Mouse (Mus musculus) MEL (cell line): ENCODE data around the gene Lama1. TPM values are rescaled to one million over a fixed set of nuclear protein-coding genes. Genes with fewer than 3 reads are reported as not detected.

Source experiments
- DNase-seq: peaks from one replicate; pipeline ENCODE4 v3.0.0; 2011; ENCODE audit warnings: low read depth, low spot score
- H3K27ac ChIP-seq: 2 replicates; pipeline ENCODE4 v1.5.1; 2012; ENCODE audit warnings: low read depth, mild to moderate bottlenecking, control low read depth, low read length, moderate library complexity; ENCODE audit not compliant: control insufficient read depth
- H3K27me3 ChIP-seq, 2 experiments: fragments of 150-350 bp in 1 of 2; sonication (generic) in 1 of 2; 2 replicates each; pipeline ENCODE4 v1.6.1; 2012; ENCODE audit warnings: low read length in 2 of 2, mild to moderate bottlenecking in 2 of 2, improper control_type of control experiment in 1 of 2, moderate library complexity in 1 of 2; ENCODE audit not compliant: insufficient read depth in 2 of 2, control insufficient read depth in 1 of 2
- H3K36me3 ChIP-seq, 2 experiments: 2 replicates each; pipeline ENCODE4 v1.6.1; 2012 to 2014; ENCODE audit warnings: low read length in 2 of 2, improper control_type of control experiment in 1 of 2, inconsistent platforms in 1 of 2, mild to moderate bottlenecking in 1 of 2; ENCODE audit not compliant: insufficient read depth in 2 of 2, control insufficient read depth in 1 of 2
- H3K4me1 ChIP-seq, 2 experiments: fragments of 150-350 bp in 1 of 2; sonication (generic) in 1 of 2; 2 replicates each; pipeline ENCODE4 v1.6.1; 2012; ENCODE audit warnings: low read length in 2 of 2, improper control_type of control experiment in 1 of 2, mild to moderate bottlenecking in 1 of 2; ENCODE audit not compliant: insufficient read depth in 2 of 2, control insufficient read depth in 1 of 2
- H3K4me3 ChIP-seq, 2 experiments: fragments of 150-350 bp in 1 of 2; sonication (generic) in 1 of 2; 2 replicates each; pipeline ENCODE4 v1.5.1; 2012; ENCODE audit warnings: low read depth in 2 of 2, low read length in 2 of 2, mild to moderate bottlenecking in 2 of 2, moderate library complexity in 2 of 2, control low read depth in 1 of 2, improper control_type of control experiment in 1 of 2; ENCODE audit not compliant: control insufficient read depth in 1 of 2, insufficient read depth in 1 of 2
- H3K79me2 ChIP-seq: 2 replicates; pipeline ENCODE4 v1.6.1; 2012; ENCODE audit warnings: mild to moderate bottlenecking, low read length, moderate library complexity; ENCODE audit not compliant: control insufficient read depth, poor library complexity, insufficient read depth
- H3K9ac ChIP-seq: 2 replicates; pipeline ENCODE4 v1.6.1; 2012; ENCODE audit warnings: low read depth, mild to moderate bottlenecking, control low read depth, low read length, moderate library complexity; ENCODE audit not compliant: control insufficient read depth, poor library complexity, severe bottlenecking
- H3K9me3 ChIP-seq: fragments of 150-350 bp; sonication (generic); replicated peaks from 2 replicates; pipeline ENCODE4 v1.6.1; 2012; ENCODE audit warnings: mild to moderate bottlenecking, low read length, improper control_type of control experiment, moderate library complexity; ENCODE audit not compliant: insufficient read depth
- BHLHE40 ChIP-seq: IDR thresholded peaks from 2 replicates; pipeline ENCODE4 v1.6.1; 2012; ENCODE audit warnings: low read depth, mild to moderate bottlenecking, inconsistent platforms, low read length, improper control_type of control experiment, borderline replicate concordance
- CHD1 ChIP-seq: IDR thresholded peaks from 2 replicates; pipeline ENCODE4 v1.6.1; 2012; ENCODE audit warnings: low read depth, mild to moderate bottlenecking, inconsistent platforms, low read length, improper control_type of control experiment
- CHD2 ChIP-seq: IDR thresholded peaks from 2 replicates; pipeline ENCODE4 v1.6.1; 2011; ENCODE audit warnings: low read length, improper control_type of control experiment
- E2F4 ChIP-seq: IDR thresholded peaks from 2 replicates; pipeline ENCODE4 v1.6.1; 2011; ENCODE audit warnings: low read depth, low read length, improper control_type of control experiment, borderline replicate concordance
- ELF1 ChIP-seq: IDR thresholded peaks from 2 replicates; pipeline ENCODE4 v1.6.1; 2014; ENCODE audit warnings: low read depth, mild to moderate bottlenecking, inconsistent platforms, low read length, improper control_type of control experiment, moderate library complexity
- EP300 ChIP-seq, 2 experiments: IDR thresholded peaks; 2 replicates each; pipeline ENCODE4 v1.6.1; 2011; ENCODE audit warnings: improper control_type of control experiment in 2 of 2, low read length in 2 of 2, low read depth in 1 of 2, mild to moderate bottlenecking in 1 of 2
- ETS1 ChIP-seq: IDR thresholded peaks from 2 replicates; pipeline ENCODE4 v1.6.1; 2012; ENCODE audit warnings: low read depth, mild to moderate bottlenecking, inconsistent platforms, low read length, improper control_type of control experiment, moderate library complexity
- GABPA ChIP-seq: IDR thresholded peaks from 2 replicates; pipeline ENCODE4 v1.6.1; 2012; ENCODE audit warnings: low read depth, mild to moderate bottlenecking, inconsistent platforms, low read length, improper control_type of control experiment, moderate library complexity
- GATA1 ChIP-seq: IDR thresholded peaks from 2 replicates; pipeline ENCODE4 v1.6.1; 2011; ENCODE audit warnings: low read depth, low read length, improper control_type of control experiment
- HCFC1 ChIP-seq: IDR thresholded peaks from 2 replicates; pipeline ENCODE4 v1.6.1; 2012; ENCODE audit warnings: low read depth, mild to moderate bottlenecking, inconsistent platforms, low read length, improper control_type of control experiment, moderate library complexity
- JUND ChIP-seq: IDR thresholded peaks from 2 replicates; pipeline ENCODE4 v1.6.1; 2011; ENCODE audit warnings: low read depth, mild to moderate bottlenecking, improper control_type of control experiment, low read length
- KAT2A ChIP-seq: conservative IDR thresholded peaks from 2 replicates; pipeline ENCODE4 v1.6.1; 2012; ENCODE audit warnings: low read depth, low read length, improper control_type of control experiment, inconsistent platforms
- MAFK ChIP-seq: IDR thresholded peaks from 2 replicates; pipeline ENCODE4 v1.6.1; 2011; ENCODE audit warnings: low read depth, mild to moderate bottlenecking, low read length, improper control_type of control experiment, borderline replicate concordance
- MAX ChIP-seq: IDR thresholded peaks from 2 replicates; pipeline ENCODE4 v1.6.1; 2011; ENCODE audit warnings: low read length, improper control_type of control experiment
- MXI1 ChIP-seq: IDR thresholded peaks from 2 replicates; pipeline ENCODE4 v1.6.1; 2011; ENCODE audit warnings: mild to moderate bottlenecking, low read depth, low read length, improper control_type of control experiment
- MYB ChIP-seq: IDR thresholded peaks from 2 replicates; pipeline ENCODE4 v1.6.1; 2011; ENCODE audit warnings: mild to moderate bottlenecking, low read depth, low read length, improper control_type of control experiment
- MYC ChIP-seq: IDR thresholded peaks from 2 replicates; pipeline ENCODE4 v1.6.1; 2011; ENCODE audit warnings: low read depth, mild to moderate bottlenecking, low read length, improper control_type of control experiment, moderate library complexity
- NRF1 ChIP-seq: IDR thresholded peaks from 2 replicates; pipeline ENCODE4 v1.6.1; 2014; ENCODE audit warnings: low read depth, mild to moderate bottlenecking, inconsistent platforms, low read length, improper control_type of control experiment, moderate library complexity; ENCODE audit not compliant: poor library complexity, insufficient read depth, severe bottlenecking
- POLR2A ChIP-seq, 2 experiments: IDR thresholded peaks; 2 replicates each; pipeline ENCODE4 v1.6.1; 2011 to 2012; ENCODE audit warnings: low read length in 2 of 2, mild to moderate bottlenecking in 2 of 2, control low read depth in 1 of 2, improper control_type of control experiment in 1 of 2, low read depth in 1 of 2, moderate library complexity in 1 of 2; ENCODE audit not compliant: control insufficient read depth in 1 of 2, insufficient read depth in 1 of 2, poor library complexity in 1 of 2
- RAD21 ChIP-seq: IDR thresholded peaks from 2 replicates; pipeline ENCODE4 v1.6.1; 2011; ENCODE audit warnings: mild to moderate bottlenecking, low read depth, low read length, improper control_type of control experiment
- RCOR1 ChIP-seq: IDR thresholded peaks from 2 replicates; pipeline ENCODE4 v1.6.1; 2012; ENCODE audit warnings: low read depth, mild to moderate bottlenecking, inconsistent platforms, low read length, improper control_type of control experiment
- TAL1 ChIP-seq: IDR thresholded peaks from 2 replicates; pipeline ENCODE4 v1.6.1; 2012; ENCODE audit warnings: mild to moderate bottlenecking, inconsistent platforms, low read length, moderate library complexity, mixed read lengths
- TCF12 ChIP-seq: IDR thresholded peaks from 2 replicates; pipeline ENCODE4 v1.6.1; 2014; ENCODE audit warnings: low read depth, mild to moderate bottlenecking, inconsistent platforms, low read length, improper control_type of control experiment, moderate library complexity
- USF2 ChIP-seq, 2 experiments: IDR thresholded peaks; 2 replicates each; pipeline ENCODE4 v1.6.1; 2011 to 2012; ENCODE audit warnings: improper control_type of control experiment in 2 of 2, low read length in 2 of 2, borderline replicate concordance in 1 of 2, inconsistent platforms in 1 of 2, low read depth in 1 of 2, mild to moderate bottlenecking in 1 of 2; ENCODE audit not compliant: insufficient read depth in 1 of 2
- ZC3H11A ChIP-seq: IDR thresholded peaks from 2 replicates; pipeline ENCODE4 v1.6.1; 2012; ENCODE audit warnings: low read depth, mild to moderate bottlenecking, inconsistent platforms, low read length, improper control_type of control experiment
- ZKSCAN1 ChIP-seq: IDR thresholded peaks from 2 replicates; pipeline ENCODE4 v1.6.1; 2012; ENCODE audit warnings: low read depth, mild to moderate bottlenecking, inconsistent platforms, low read length, improper control_type of control experiment, moderate library complexity
- ZMIZ1 ChIP-seq: IDR thresholded peaks from 2 replicates; pipeline ENCODE4 v1.6.1; 2012; ENCODE audit warnings: low read depth, mild to moderate bottlenecking, inconsistent platforms, low read length, improper control_type of control experiment, moderate library complexity
- ZNF384 ChIP-seq: IDR thresholded peaks from 2 replicates; pipeline ENCODE4 v1.6.1; 2012; ENCODE audit warnings: low read depth, mild to moderate bottlenecking, inconsistent platforms, low read length, improper control_type of control experiment
- polyA plus RNA-seq, 2 experiments: library from polyadenylated mRNA; stranded (reverse) in 1 of 2; unstranded in 1 of 2; fragments of >175 nt in 1 of 2; fragments of >200 nt in 1 of 2; gene quantifications; 2 replicates each; pipeline versions ENCODE4 v1.2.1 to v1.2.4; 2012; ENCODE audit warnings: low replicate concordance in 2 of 2, low read depth in 1 of 2; ENCODE audit not compliant: insufficient read length in 2 of 2, insufficient read depth in 1 of 2, missing spikeins in 1 of 2
- total RNA-seq: library from RNA; depleted of rRNA; stranded (reverse); fragments of 300-350 nt; gene quantifications from 2 replicates; pipeline ENCODE4 v1.2.3, GENCODE M21; 2012

Lama1 gene
- total and polyA plus RNA-seq, 3 experiments, result not detected

DNA sequence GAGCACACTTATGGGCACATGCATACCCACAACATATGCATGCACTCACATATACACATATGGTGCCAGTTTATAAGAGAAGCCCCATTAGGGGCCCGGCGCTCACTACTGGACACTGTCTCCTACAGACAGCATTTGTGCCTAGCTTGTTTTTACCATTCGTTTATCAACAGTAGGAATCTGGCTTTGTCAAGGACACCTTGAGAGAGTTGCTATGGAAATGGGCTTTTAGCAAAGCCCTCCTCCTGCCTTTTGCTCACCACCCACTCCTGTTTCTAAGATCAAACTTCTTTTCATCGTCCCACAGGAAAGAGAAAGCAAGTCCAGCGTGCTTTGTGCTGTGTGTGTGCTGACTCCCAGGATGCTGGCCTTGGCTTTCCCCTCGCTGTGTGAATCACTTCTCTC, 13.3 kb downstream of the Lama1 start:
- Histone ChIP-seq H3K4me1 (no peaks in the 10 kb centered on the region), H3K36me3 (no peaks in the 10 kb centered on the region), H3K27ac (no peak overlapping the region)
- DNase-seq, result no peak
- TF ChIP-seq ZNF384 (no peak), NRF1 (no peak), ELF1 (no peak), JUND (no peak), MAFK (no peak), GATA1 (no peak), USF2 (IDR thresholded peaks at IDR 0.05; ENCODE audit: borderline replicate concordance in 1 of 2, insufficient read depth in 1 of 2, low read depth in 1 of 2, low read length in 2 of 2) (no peak), ZKSCAN1 (no peak), POLR2A (IDR thresholded peaks at IDR 0.05; ENCODE audit: control insufficient read depth in 1 of 2, insufficient read depth in 1 of 2, low read depth in 1 of 2, low read length in 2 of 2, poor library complexity in 1 of 2) (no peak), MAX (no peak), MYB (no peak), MXI1 (no peak), RCOR1 (no peak), E2F4 (no peak), ZMIZ1 (no peak), RAD21 (no peak), TAL1 (no peak), BHLHE40 (no peak)
- TF ChIP-seq, all 39 proteins: peak for 0
- no peaks in the 10 kb centered on the region for H3K9me3 ChIP-seq
- no peak overlapping the region for H3K9ac ChIP-seq
- H3K79me2 ChIP-seq, result no peaks in the 10 kb centered on the region
- no peaks in the 10 kb centered on the region for H3K27me3 ChIP-seq
- H3K4me3 ChIP-seq, result no peak overlapping the region

DNA sequence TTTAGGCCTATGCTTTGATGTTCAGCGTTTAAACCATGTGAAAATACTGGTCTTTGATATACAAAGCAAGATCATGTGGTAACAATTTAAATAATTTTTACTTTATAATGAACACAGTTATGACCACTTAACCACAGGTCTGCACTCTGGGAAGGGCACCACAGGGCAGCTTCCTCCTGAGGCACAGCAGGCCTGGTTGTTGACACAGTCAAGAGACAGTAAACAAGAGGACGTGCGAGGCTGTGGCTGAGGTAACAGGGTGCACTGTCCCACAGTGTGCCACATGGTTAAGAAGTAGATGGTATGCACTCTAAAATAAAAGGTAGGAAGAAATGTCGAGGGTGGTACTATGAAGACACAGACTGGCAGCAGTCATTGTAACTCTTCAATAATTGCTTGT, 14.3 kb downstream of the Lama1 start:
- H3K4me1 ChIP-seq, result no peaks in the 10 kb centered on the region
- H3K27ac ChIP-seq, result no peak overlapping the region
- no peaks in the 10 kb centered on the region for H3K36me3 ChIP-seq
- no peak overlapping the region for H3K9ac ChIP-seq
- TF ChIP-seq MYB (no peak), ZC3H11A (no peak), CHD2 (no peak), NRF1 (no peak), ETS1 (no peak), ZKSCAN1 (no peak), MXI1 (no peak), CHD1 (no peak), HCFC1 (no peak), BHLHE40 (no peak), JUND (no peak), TCF12 (no peak), EP300 (IDR thresholded peaks at IDR 0.05; ENCODE audit: low read depth in 1 of 2, low read length in 2 of 2) (no peak), USF2 (IDR thresholded peaks at IDR 0.05; ENCODE audit: borderline replicate concordance in 1 of 2, insufficient read depth in 1 of 2, low read depth in 1 of 2, low read length in 2 of 2) (no peak), KAT2A (no peak), E2F4 (no peak), MYC (no peak), GABPA (no peak)
- no peak overlapping the region for H3K4me3 ChIP-seq
- DNase-seq, result no peak
- no peaks in the 10 kb centered on the region for H3K79me2 ChIP-seq
- H3K9me3 ChIP-seq, result no peaks in the 10 kb centered on the region
- no peaks in the 10 kb centered on the region for H3K27me3 ChIP-seq
